Mouse (Mus musculus): ENCODE data around the gene Lgr4.

Lgr4 gene

DNA sequence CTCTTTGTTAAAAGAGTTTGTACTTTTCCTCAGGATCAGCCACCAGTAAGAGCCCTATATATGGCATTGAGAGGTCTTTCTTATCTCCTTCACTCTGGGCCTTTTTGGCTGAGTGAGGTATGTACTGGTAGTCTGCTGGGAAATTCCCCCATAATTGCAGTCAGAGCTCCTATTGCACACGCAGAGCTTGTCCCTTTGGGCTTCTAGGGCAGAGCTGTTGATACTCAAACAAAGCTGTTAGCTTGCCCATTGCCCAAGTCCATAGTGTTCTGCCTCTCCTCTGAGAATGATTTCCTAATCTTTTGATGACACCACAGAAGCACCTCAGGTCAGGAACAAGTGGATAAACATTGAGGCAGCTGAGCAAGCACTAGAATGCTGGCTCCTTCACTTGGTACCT, 67.5 kb downstream of the Lgr4 start:
- no peak for DNase-seq

DNA sequence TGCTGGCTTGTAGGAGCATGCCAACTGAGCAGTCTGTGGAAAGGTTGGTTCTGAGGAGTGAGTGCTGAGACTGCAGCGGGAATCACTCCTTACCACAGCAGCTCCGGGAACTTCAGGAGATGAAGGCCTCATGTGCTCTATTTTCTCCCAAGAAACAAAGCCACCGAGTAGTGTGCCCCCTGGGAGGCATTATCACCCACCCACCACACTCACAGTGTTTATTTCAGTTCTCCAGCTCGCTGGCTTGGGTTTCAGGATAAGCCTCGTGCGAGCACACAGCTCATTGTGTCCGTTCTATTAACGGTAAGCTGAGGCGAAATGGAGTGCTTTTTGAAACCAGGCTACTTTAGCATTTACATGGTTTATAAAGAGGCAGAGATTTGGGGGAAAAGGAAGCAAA, 68.1 kb downstream of the Lgr4 start:
- DNase-seq = no peak

DNA sequence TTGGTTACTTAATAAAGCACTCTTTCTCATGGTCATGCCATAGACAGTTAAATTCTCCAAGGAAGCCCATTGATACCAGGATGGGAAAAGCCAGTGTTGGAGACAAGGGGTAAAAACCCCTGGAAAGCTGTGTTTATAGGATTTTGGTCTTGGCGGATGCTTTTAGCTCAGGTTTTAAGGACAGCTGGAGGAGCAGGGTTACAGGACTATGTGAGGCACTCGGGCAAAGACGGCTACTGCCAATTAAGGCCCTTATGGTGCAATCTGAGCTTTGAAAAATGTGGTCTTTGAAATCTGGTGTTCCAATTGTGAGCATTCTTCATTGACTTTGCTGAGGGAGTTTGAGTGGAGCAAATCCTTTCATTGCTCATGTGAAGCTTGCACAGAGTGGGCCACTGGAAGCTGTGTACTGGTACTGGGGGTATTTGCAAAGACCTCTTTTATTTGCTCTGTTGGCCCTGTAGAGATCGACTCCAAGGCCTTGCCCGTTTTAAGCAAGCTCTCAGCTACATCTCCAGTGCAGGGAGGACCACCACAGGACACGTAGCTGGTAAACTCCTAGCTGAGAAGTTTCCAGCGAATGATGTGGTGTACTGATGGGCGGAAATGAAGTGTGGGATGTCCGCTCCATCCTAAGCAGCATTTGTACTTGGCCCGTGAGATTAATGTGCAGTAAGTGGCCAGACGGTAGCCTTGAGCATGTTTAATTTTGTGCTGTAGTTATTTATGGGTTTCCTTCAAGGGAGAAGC, 68.8 kb downstream of the Lgr4 start:
- DNase-seq = no peak

DNA sequence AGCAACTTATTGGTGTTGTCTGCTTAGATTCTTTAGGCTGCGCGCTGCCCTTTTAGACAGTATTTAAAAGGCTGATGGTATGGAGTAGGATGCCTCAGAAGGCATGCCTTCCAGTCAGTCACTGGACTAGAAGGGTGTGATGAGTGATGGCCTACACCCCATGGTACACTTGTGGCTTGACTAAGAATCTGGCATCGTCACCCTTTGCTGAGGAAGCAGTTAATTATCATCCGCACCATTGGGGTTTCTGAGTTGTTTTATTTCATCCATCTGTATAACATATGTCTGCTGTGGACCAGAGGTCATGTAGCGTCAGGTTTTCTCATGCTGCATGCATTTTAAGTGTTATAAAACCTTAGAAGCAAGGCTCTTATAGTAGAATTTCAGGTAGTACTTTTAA, 70.5 kb downstream of the Lgr4 start:
- DNase-seq = no peak

DNA sequence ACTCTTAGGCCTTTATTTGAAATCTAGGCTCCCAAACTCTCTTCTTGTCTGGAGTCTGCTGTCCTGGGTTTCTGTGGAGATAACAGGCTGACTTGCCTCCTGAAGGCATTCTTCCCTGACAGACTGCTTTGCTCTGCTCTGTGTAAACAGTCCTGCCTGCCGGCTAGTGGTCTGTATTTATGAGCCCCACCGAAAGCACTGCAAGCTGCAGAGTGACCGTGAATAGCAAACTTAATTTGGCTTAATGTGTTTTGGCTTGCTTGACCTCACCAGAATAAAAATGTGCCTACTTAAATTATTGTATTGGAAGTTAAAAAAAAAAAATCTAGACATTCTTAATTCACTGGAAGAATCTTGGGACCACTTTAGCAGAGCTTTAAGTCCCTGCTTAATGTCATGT, 71.7 kb downstream of the Lgr4 start:
- DNase-seq = no peak

DNA sequence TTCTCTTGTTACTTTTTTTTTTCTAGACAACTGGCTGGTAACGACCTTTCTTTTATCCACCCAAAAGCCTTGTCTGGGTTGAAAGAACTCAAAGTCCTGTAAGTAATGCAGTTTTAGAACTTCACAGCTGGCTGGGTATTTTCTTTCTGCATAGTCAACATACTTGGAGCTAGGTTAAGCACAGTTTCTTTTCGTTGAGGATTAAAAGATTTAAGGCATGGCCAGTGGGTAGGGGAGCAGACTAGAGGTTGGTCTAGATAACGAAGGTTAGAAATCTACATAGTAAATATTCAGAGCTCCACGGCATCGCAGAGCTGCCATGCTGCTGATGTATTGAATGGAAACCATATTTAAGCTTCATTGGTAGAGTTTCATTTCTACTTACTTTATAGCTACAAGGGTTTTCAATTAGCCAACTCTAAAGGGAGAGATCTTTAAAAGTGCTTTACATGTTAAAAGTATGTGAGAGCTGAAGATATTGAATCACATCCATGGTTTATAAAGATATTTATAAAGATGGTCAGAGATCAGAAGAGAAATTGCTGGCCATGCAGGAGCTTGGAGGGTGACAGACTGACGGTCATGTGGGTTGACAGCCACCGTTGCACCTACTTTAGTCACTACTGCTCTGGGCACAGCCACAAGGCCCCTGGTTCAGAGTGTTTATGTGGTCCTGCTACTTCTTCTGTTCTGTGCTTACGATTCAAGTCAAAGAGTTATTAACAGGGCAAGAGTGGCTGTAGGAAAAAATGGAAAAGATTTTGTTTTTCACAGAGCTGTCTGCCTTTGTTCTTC, 72.4 kb downstream of the Lgr4 start:
- no peak for DNase-seq

DNA sequence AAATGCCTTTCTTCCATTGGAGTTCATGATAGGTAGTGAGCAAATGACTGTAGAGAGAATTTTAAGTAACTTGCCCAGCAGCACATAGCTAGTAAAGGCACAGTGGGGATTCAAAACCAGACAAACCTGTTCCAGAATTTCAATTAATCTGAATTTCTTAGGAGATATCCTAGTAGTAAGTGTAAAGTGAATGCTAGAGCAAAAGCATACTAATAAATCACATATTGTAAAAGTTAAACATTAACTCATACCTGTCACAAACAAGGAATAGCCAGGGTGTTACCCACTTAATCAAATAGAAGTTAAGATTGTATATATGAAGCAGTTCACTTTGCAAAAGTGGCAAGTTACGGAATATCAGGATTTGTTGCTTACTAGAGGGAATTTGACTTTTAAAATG, 74.3 kb downstream of the Lgr4 start:
- DNase-seq = no peak

DNA sequence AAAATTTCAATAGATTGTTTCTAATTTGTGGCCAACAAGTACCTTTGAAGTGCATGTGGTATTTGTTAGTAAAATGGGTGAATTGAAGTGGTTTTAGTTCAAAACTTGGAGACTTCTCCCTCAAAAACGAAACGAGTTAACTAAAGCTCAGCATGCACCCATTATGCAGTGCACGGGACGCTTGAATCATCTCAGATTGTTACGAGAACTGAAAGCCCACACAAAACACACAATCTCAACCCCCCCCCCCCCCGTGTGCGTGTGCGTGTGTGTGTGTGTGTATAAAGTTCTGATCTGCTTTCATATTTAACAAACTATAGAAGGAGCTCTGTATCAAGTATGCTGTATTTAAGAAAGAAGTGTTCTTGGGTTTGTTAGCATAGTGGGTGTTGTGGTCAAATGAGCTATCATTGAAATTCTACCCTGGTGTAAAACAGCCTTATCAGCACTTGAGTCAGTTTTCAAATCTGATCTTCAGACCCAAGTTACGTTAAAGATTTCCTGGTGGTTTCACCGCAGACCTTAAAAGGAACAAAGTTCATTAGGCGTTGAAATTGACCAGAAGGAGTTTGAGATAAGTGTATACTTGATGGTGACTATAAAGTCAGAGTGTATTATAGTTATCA, 75.1 kb downstream of the Lgr4 start:
- DNase-seq = no peak

DNA sequence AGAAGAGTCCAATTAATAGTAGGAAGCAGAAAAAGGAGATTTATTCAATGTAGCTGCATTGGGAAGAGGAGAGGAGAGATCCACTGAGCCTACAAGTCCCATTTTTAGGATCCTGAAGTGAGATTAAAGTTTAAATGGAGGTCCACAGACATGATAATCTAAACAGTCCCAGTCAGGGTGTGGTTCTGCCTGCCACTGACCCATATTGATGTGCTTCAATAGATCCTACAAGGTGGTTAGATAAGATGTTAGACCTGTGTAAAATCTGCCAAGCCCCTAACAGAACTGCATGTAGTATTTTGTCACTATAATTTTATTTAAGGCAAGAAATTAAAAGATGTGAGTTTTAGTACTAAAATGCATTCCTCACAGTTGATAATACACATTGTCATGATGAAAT, 76.0 kb downstream of the Lgr4 start:
- no peak for DNase-seq

DNA sequence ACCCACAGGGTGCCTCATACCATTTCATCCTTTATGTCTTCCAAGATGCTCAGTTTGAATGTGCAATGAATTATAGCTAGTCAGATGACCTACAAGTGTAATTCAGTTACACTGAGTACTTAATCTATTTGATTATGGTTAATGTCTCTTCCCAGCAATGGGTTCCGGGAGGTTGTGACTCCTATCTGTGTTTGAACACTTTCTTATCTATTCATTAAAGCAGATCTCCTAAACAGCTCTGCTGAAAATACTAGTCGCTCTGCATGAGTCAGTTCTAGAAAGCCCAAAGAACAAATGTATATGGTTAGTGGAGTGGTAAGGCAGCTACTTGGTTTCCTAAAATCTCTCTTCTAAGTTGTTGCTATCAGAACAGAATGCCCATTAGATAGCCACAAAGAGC, 77.6 kb downstream of the Lgr4 start:
- DNase-seq = no peak

DNA sequence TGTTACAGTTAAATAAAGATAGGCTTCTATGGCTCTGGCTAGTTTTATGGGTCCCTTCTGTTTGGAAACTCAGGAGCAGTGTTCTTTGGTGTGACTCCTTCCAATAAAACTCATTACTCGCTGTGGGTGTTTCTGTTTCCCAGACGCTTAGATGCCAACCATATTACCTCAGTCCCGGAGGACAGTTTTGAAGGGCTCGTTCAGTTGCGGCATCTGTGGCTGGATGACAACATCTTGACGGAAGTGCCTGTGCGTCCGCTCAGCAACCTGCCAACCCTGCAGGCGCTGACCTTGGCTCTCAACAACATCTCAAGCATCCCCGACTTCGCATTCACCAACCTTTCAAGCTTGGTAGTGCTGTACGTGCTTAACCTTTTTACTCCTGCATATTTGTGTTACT, 79.0 kb downstream of the Lgr4 start:
- DNase-seq = no peak

DNA sequence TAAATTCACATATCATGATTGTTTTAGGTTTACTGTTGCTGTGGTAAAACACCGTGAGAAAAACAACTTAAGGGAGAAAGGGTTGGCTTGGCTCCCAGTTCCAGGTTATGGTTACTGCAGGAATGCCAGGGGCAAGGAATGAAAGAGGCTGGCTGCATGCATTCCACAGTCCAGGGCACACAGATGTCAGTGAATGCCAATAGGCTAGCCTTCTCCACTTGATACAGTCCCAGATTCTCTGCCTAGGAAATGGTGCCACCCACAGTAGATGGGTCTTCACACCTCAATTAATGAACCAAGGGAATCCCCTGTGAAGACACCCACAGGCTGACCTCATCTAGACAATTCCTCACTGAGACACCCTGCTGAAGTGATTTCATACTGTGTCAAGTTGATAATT, 87.2 kb downstream of the Lgr4 start:
- no peak for DNase-seq

DNA sequence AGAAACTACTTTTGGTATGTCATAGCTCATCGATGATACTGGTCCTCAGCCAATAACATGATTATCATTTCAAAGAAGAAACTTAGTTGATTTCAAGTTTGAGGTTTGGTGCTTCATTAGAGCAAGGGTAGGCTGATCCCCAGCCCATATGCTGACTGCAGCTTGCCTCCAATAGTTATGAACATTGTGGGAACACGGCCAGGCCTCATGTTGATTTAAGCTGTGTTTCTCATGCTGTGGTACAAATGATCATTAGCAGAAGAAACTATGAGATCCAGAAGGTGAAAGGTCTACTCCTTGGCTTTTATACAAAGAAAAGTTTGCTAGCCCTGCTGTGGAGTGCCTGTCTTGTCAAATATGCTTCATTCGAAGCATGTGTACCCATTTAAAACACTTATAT, 87.7 kb downstream of the Lgr4 start:
- no peak for DNase-seq

DNA sequence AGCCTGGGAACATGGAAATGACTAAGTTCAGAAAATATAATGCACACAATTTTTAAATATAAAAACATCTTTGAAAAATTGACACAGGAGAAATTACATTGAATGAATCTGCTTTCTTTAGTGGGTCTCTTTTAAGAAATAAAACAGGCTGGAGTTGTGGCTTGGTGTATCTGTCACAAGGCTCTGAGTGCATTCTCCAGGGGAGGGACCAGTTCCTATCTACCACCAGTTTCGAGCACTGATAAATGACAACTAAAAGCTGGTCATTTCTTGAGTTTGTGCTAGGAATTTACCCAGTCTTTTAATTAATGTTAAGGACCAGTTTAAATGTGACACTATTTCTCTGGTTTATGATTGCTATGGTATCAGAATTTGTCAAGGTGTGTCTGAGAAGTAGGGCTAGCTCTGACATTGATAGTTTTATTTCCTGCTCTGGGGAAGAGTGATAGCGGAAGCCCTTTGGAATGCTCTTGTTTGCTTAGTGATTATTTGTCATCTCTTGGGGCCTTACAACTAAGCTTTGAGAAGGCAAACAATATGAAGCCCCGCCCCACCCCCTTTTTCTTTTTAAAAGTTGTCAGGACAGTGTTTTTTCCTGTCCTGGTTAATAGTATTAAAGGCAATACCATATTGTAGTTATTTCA, 88.3 kb downstream of the Lgr4 start:
- DNase-seq = no peak

DNA sequence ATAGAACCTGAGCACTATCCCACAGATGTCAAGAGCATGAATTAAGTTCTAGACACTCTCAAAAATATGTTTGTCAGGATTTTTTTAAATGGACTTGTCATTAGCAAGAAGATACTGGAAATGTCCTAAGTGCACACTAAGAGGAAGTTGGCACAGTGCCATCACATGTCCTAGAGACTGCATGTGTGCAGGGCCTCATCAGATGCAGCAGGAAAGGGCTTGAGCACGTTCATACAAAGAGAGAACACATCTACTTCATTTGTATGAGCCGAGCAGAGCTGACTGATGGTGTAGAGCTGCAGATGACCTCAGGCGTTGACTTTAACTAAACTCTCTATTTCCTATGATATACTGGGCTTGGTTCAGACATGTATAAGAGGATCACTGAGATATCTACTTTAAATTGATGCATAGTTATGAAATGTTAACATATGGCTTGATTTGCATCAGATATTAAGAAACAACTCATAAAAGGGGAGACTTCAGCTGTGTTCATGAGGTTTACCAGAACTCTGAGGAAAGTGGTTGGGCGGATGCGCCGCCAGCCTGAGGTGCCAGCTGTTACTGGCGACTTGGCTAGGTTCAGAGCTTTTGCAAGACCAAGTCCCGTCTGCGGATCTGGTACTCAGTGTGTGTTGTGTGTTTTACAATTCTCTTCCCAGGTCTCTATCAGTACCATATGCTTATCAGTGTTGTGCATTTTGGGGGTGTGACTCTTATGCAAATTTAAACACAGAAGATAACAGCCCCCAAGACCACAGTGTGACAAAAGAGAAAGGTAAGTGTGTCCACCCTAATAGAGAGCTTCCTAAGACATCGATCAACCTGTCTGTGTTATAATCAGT, 90.2 kb downstream of the Lgr4 start:
- no peak for DNase-seq

DNA sequence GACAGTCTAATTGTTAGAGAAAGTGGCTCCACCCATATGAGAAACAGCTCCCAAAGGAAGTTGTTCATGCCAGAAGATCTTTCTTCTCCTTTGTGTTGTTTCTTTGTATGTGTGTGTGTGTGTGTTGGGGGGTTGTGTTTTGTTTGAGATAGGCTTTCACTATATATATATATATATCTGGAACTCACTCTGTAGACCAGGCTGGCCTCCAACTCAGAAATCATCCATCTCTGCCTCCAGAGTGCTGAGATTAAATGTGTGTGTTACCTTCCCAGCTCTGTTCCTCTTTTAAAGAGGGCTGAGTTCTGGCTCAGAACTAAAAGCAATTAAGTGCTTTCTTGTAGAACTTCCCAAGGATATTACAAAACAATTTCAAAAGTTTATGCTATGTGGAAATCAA, 92.0 kb downstream of the Lgr4 start:
- DNase-seq = no peak

DNA sequence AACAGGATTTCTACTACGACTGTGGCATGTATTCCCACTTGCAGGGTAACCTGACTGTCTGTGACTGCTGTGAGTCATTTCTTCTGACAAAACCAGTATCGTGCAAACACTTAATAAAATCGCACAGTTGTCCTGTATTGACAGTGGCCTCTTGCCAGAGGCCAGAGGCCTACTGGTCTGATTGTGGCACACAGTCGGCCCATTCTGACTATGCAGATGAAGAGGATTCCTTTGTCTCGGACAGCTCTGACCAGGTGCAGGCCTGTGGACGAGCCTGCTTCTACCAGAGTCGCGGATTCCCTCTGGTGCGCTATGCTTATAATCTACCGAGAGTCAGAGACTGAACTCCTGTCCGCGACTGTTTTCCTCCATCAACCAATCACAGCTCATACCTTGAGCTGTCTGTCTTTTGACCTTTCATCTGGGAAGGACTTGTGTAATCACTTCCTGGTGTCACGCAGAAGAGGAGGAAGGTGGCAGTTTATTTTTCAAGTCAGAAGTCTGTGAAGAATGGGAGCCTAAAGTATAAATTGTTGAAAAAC, 94.8 kb downstream of the Lgr4 start:
- no peak for DNase-seq

DNA sequence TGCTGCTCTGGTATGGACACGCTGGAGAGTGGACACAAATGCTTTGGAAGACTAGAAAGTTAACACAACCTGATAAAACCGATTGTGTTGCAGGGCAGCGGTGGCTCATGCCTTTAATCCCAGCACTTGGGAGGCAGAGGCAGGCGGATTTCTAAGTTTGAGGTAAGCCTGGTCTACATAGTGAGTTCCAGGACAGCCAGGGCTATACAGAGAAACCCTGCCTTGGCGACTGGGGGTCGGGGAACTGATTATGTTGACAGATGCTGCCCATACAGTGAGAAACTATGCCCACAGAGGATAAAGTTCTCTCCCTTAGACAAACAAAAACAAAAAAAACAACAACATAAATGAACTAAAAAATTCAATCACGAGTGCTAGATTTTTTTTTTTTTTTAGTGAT, 99.6 kb downstream of the Lgr4 start:
- no peak for DNase-seq

DNA sequence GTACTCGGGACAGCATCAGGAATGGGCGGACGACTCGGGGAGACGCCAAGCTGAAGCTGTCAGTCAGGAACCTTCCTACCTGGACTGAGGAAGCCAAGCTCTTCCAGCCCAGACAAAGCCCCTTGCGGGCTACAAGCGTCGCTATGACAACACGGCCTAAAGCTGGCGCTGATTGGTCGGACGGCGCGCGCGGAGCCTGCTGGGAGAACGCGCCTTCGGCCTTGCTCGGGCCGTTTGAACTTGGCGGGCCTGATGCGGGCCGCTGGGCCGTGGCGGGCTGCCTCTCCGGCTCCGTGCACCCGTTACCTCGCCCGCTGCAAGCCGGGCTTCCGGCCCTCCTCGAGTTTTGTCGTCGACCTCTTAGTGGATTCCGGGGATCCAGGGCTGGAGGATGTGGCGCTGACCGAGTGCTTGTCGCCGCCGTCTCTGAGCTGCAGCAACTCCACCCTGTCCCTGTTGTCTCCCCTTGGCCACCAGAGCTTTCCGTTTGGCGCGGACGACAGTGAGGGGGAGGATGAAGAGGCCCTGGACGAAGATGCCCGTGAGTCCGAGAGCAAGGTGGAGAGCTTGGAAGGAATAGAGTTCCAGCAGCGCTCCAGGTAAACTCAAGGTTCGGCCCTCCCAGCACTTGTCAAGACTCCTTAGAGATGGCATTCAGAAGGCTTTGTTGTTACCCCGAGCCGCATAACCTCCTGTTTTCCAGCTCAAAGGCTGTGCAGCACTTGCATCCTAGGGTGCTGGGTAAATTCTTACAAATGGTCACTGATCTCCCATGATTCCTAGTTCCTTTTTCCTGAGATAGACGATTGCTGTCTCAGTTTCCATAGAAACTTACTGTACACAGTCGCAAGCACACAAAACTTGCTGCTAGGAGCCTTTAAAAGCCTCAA, 100.4 kb downstream of the Lgr4 start, which contains the start of gene Ccdc34:
Ccdc34 (plus strand) TSS at position 202 of the 890 bp plus-strand sequence.
- peak; percentile 88 for DNase-seq

DNA sequence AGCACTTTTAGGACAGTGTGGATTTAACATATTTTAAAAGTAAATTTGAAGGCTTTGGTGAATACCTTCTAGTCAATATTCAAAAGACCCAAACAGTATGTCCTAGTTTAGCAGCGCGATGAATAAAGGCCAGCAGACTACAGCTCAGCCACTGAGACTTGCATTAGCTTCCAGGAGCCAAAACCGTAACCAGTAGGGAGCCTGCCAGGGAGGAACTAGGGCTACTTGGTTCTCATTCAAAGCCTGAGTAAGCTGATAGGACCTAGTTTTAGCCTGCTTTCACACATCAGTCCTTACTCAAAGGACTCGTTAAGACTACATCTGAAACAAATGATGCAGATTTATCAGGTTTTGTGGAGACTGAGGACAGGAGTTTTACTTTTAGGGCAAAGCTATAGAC, 102.2 kb downstream of the Lgr4 start:
- DNase-seq = no peak

DNA sequence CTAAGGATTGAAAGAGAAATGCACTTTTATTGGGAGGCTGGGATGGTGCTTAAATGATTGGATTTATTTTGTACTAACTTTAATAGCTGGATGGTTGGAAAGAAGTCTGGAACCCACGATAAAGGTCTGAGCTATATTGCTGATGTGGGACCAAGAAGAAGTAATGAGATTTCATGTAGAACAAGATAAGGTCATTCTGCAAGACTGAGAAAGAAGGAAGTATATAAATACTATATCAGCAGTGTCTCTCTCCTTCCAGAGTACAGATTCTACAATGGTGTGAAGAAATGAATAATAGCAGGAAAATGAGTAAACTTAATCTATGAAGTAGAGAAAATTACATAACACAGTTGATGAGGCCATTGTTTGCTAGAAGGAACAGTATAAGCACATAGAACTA, 103.0 kb downstream of the Lgr4 start:
- no peak for DNase-seq

Measured in thymus, postnatal 25 days (tissue).